Mouse (Mus musculus) intestine, embryonic 14.5 days (tissue): ENCODE data around the gene Tcf12. TPM values are rescaled to one million over a fixed set of nuclear protein-coding genes. Genes with fewer than 3 reads are reported as not detected.
A peak's percentile ranks its signal among the peaks of the same experiment; 100 is the strongest.

Source experiments
- ATAC-seq: fragments of 200-750 bp; cut with Nextera tagmentation; replicated peaks from 2 replicates; pipeline ENCODE4 v1.8.0; 2017; ENCODE audit warnings: low read depth, moderate number of reproducible peaks, moderate TSS enrichment, moderate library complexity; ENCODE audit not compliant: low FRiP score, low TSS enrichment
- DNase-seq: peaks from one replicate; pipeline ENCODE4 v3.0.0-alpha.2; 2018; ENCODE audit warnings: low spot score
- H3K27ac ChIP-seq: fragments of 300-500 bp; sonication (generic); 2 replicates; pipeline ENCODE4 v1.5.1; 2014; ENCODE audit warnings: low read depth, mild to moderate bottlenecking, control low read depth
- H3K27me3 ChIP-seq: fragments of 300-500 bp; sonication (generic); replicated peaks from 2 replicates; pipeline ENCODE4 v1.6.1; 2014; ENCODE audit warnings: low read length, control low read depth; ENCODE audit not compliant: control insufficient read depth, insufficient read depth
- H3K36me3 ChIP-seq: fragments of 300-500 bp; sonication (generic); 2 replicates; pipeline ENCODE4 v1.6.1; 2014; ENCODE audit warnings: low read length, control low read depth; ENCODE audit not compliant: control insufficient read depth, insufficient read depth
- H3K4me1 ChIP-seq: fragments of 300-500 bp; sonication (generic); replicated peaks from 2 replicates; pipeline ENCODE4 v1.6.1; 2014; ENCODE audit warnings: low read length, control low read depth, mixed read lengths; ENCODE audit not compliant: control insufficient read depth, insufficient read depth
- H3K4me2 ChIP-seq: fragments of 300-500 bp; sonication (generic); 2 replicates; pipeline ENCODE4 v1.6.1; 2014; ENCODE audit warnings: low read length
- H3K4me3 ChIP-seq: fragments of 300-500 bp; sonication (generic); 2 replicates; pipeline ENCODE4 v1.5.1; 2014; ENCODE audit warnings: low read depth, low read length, control low read depth, mixed read lengths
- H3K9ac ChIP-seq: fragments of 300-500 bp; sonication (generic); 2 replicates; pipeline ENCODE4 v1.6.1; 2014; ENCODE audit warnings: mild to moderate bottlenecking, low read length
- H3K9me3 ChIP-seq: fragments of 300-500 bp; sonication (generic); 2 replicates; pipeline ENCODE4 v1.6.1; 2016; ENCODE audit warnings: low read length, control low read depth; ENCODE audit not compliant: control insufficient read depth
- WGBS: fragments of 180-500 bp; shearing (Covaris S2); extraction: QIAGEN DNeasy Blood & Tissue Kit; methylation state at CpG from one replicate; pipeline ENCODE4 v1.1.7; 2014; 5-methylcytosine and 5-hydroxymethylcytosine counted together
- polyA plus RNA-seq: library from polyadenylated mRNA; unstranded; fragments of >200 nt; fragmentation: Nextera tagmentation; extraction: Ambion mirVana; gene quantifications from 2 replicates; pipeline ENCODE4 v1.2.1, GENCODE M21; 2014

Gene Tcf12
- polyA plus RNA-seq, 1 experiment from 2014 or later: 57.5 TPM

DNA sequence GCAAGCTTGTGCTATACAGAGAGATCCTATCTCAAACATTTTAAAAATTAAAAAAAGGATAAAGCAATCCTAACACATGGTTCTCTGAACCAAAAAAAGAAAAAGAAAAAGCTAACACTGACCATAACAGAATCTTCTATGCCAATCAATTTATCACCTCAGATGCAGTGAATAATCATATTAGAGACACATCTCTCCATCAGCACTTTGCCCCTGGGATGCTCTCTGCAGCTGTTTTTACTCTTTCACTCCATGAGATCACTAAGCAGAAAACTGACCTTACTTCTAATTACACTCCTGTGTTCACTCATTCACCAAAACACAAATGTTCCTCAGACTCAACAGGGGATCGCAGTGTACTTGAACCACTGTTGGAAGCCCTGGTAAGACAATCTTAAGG lies 128.8 kb downstream of the Tcf12 start:
- H3K27me3 ChIP-seq: no peaks in the 10 kb centered on the region
- DNase-seq (no peak), ATAC-seq (no peak)
- H3K4me1 ChIP-seq: no peaks in the 10 kb centered on the region
- H3K4me3 ChIP-seq: no peak overlapping the region
- no peak overlapping the region for H3K9ac ChIP-seq
- H3K36me3 ChIP-seq: no peaks in the 10 kb centered on the region
- no peaks in the 10 kb centered on the region for H3K9me3 ChIP-seq
- WGBS: 78% methylated on average over 1 of the region's 1 CpGs
- H3K4me2 ChIP-seq: no peak overlapping the region
- no peak overlapping the region for H3K27ac ChIP-seq

DNA sequence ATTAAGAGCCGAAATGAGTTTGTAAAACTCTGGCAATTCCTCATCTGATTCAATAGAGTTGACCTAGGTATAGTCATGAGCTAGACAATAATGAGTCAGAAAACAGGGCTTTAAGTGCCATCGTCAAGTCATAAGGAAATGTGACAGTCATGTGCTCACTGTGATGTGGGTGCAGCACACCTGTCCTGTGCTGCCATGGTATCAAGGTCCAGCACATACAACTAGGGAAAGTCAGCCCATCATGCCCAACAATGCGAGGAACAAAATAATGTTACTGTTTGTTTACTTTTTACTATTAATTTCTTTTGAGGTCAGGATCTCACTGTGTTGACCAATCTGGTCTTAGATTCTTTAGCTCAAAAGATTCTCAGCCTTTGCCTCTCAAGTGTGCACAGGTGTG lies 130.6 kb downstream of the Tcf12 start:
- DNase-seq (no peak), ATAC-seq (no peak)
- Histone ChIP-seq H3K9ac (no peak overlapping the region), H3K27ac (no peak overlapping the region), H3K9me3 (no peaks in the 10 kb centered on the region), H3K4me2 (no peak overlapping the region), H3K4me3 (no peak overlapping the region), H3K27me3 (no peaks in the 10 kb centered on the region), H3K36me3 (no peaks in the 10 kb centered on the region), H3K4me1 (no peaks in the 10 kb centered on the region)
- WGBS: 93% methylated on average over 3 of the region's 3 CpGs

DNA sequence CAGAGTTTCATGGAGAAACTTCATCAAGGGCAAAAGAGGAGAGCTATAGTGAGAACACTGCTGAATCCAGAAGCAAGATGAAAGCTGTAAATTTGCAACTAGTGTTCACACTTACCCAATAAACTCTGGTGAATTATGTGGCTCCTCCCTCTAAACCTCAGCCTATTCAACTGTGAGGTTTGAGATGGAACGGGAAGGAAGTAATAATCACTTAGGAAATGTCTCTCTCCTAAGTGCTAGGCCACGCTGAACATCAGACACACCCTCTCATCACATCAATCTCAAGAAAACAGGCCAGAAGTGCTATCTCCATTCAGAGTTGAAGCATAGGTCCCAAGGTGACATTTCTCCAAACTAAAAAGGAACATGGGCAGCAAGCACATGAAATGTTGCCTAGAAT lies 131.1 kb downstream of the Tcf12 start:
- no peak overlapping the region for H3K27ac ChIP-seq
- no peaks in the 10 kb centered on the region for H3K27me3 ChIP-seq
- H3K4me1 ChIP-seq: no peaks in the 10 kb centered on the region
- 59% methylated on average over 2 of the region's 2 CpGs for WGBS
- DNase-seq (no peak), ATAC-seq (no peak)
- H3K4me2 ChIP-seq: no peak overlapping the region
- H3K9ac ChIP-seq: no peak overlapping the region
- no peaks in the 10 kb centered on the region for H3K36me3 ChIP-seq
- H3K4me3 ChIP-seq: no peak overlapping the region
- H3K9me3 ChIP-seq: no peaks in the 10 kb centered on the region

DNA sequence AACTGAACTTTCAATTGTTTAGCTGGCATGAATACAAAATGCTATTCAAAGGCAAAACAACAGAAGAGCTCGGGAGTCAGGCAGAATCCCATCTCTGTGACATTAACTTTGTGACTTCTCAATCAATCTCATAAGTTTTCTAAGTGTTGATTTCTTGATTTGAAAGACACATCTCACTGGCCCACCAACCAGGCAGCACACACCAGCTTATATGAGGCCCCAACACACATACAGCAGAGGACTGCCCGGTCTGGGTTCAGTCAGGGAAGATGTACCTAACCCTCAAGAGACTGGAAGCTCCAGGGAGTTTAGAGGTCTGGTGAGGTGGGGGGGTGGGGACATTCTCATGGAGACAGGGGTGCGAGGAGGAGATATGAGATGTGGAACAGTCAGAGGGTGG lies 132.8 kb downstream of the Tcf12 start:
- Histone ChIP-seq H3K9ac (no peak overlapping the region), H3K4me3 (no peak overlapping the region), H3K4me2 (no peak overlapping the region), H3K27ac (no peak overlapping the region), H3K36me3 (no peaks in the 10 kb centered on the region), H3K27me3 (no peaks in the 10 kb centered on the region), H3K9me3 (no peaks in the 10 kb centered on the region), H3K4me1 (no peaks in the 10 kb centered on the region; the same call in 1 of the 2 replicates)
- DNase-seq (no peak), ATAC-seq (no peak)
- 82% methylated on average over 3 of the region's 3 CpGs for WGBS

DNA sequence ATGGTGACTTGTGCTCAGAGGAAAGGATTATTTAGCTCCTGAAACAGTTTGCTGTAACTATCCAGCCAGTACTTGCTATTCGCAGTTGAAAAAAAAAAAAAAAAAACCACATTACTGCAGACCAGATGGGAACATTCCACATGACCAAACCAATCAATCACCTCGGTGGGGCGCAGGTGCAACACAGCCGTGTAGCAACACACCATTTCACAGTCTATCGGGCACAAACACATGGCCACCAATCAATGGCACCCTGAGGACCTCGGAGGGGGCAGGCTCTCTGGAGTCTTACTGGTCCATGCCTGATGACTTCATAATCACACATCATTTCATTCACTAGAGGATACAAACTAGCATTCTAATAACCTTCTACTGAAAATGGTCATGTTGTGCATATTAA lies 135.6 kb downstream of the Tcf12 start:
- ATAC-seq: no peak

DNA sequence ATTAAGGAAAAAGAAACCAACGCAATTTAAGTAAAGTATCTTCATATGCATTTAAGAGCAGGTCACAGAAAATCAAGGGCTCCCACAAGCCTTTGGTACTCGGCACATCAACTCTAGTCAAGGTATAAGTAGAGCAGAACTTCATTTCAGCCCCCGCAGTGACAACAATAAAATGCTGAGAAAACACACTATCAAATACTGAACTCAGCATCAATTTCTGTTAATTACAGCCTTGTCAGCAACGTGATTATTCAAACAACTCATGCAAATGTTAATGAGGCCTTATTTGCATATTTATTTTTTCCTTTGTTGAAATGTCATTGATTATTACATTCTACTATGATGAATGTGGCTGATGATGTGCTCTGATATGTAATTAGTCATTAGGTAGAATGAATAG lies 136.5 kb downstream of the Tcf12 start:
- no peak for ATAC-seq
- H3K36me3 ChIP-seq: no peaks in the 10 kb centered on the region
- no peaks in the 10 kb centered on the region; the same call in 1 of the 2 replicates for H3K4me1 ChIP-seq
- H3K4me3 ChIP-seq: no peak overlapping the region
- no peaks in the 10 kb centered on the region for H3K27me3 ChIP-seq
- DNase-seq: no peak
- H3K9me3 ChIP-seq: no peaks in the 10 kb centered on the region
- H3K4me2 ChIP-seq: no peak overlapping the region
- H3K9ac ChIP-seq: no peak overlapping the region
- 74% methylated on average over 4 of the region's 4 CpGs for WGBS
- no peak overlapping the region for H3K27ac ChIP-seq

More for the DNA sequence above, 135.6 kb downstream of the Tcf12 start:
- 42% methylated on average over 6 of the region's 6 CpGs for WGBS
- no peaks in the 10 kb centered on the region; the same call in 1 of the 2 replicates for H3K4me1 ChIP-seq
- H3K9me3 ChIP-seq: no peaks in the 10 kb centered on the region
- H3K9ac ChIP-seq: no peak overlapping the region
- H3K4me2 ChIP-seq: no peak overlapping the region
- H3K27me3 ChIP-seq: no peaks in the 10 kb centered on the region
- H3K36me3 ChIP-seq: no peaks in the 10 kb centered on the region
- H3K27ac ChIP-seq: no peak overlapping the region
- peak; percentile 56 for DNase-seq
- H3K4me3 ChIP-seq: no peak overlapping the region

DNA sequence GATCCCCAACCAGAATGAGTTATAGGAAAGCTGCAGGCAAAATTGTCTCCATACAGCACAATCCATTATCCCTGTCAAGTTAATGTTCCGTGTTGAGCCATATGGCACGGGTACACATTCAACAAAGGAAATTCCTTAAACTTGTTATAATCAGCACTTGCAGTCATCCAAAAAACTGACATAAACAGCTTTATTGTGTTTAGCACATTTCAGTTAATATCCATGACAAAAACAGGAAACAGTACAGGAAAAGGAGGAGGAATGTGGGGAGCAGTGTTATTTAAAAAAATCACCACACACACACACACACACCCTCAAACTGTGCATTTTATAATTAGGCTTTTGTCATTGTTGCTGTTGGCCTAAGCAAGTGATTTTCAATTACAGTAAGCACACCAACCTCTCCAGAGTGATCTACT lies 137.1 kb downstream of the Tcf12 start:
- DNase-seq (no peak), ATAC-seq (no peak)
- Histone ChIP-seq H3K9ac (no peak overlapping the region), H3K27ac (no peak overlapping the region), H3K4me3 (no peak overlapping the region), H3K4me2 (no peak overlapping the region), H3K9me3 (no peaks in the 10 kb centered on the region), H3K4me1 (no peaks in the 10 kb centered on the region; the same call in 1 of the 2 replicates), H3K27me3 (no peaks in the 10 kb centered on the region), H3K36me3 (no peaks in the 10 kb centered on the region)
- 18% methylated on average over 2 of the region's 2 CpGs for whole genome bisulfite sequencing

DNA sequence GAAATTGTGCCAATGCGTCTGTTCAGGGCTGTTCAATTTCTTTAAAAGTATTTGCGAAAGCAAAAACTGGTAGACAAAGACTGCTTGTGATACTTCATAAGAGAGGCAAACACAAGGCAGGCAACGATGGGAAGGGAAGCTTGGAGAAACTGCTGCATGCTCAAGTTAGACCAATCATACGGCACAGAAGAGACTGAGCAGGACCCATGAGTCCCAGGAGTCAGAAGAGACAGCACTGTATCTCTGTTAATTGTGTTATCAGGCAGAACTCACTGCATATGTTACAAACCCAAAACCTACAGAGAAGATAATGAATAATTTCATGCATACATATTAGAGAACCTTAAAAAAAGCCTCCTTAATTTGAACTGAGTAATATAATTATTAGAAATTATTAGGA lies 147.6 kb downstream of the Tcf12 start:
- no peaks in the 10 kb centered on the region for H3K36me3 ChIP-seq
- H3K27ac ChIP-seq: no peak overlapping the region
- no peaks in the 10 kb centered on the region for H3K27me3 ChIP-seq
- no peaks in the 10 kb centered on the region for H3K4me1 ChIP-seq
- no peak overlapping the region for H3K4me2 ChIP-seq
- 83% methylated on average over 4 of the region's 4 CpGs for WGBS
- no peaks in the 10 kb centered on the region for H3K9me3 ChIP-seq
- H3K4me3 ChIP-seq: no peak overlapping the region
- ATAC-seq (no peak), DNase-seq (no peak)
- H3K9ac ChIP-seq: no peak overlapping the region

DNA sequence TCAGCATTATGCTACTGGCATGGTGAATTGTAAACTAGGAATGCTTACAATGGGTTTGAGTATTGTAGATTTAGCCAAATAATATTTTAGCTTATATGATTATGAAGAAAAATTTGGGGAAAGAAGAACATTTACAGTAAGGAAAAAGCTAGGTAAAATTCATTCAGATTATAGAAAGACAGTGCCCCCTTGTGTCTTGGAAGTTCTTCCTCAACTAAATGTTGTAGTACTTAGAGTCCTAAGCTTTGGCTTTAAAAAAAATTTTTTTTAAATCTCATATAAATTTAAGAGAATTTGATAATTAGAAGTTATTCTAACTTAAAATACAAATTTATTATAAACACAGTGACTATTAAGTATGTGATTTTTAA lies 151.7 kb downstream of the Tcf12 start:
- Histone ChIP-seq H3K4me2 (no peak overlapping the region), H3K27ac (no peak overlapping the region), H3K27me3 (no peaks in the 10 kb centered on the region), H3K9me3 (no peaks in the 10 kb centered on the region), H3K4me1 (no peaks in the 10 kb centered on the region), H3K9ac (no peak overlapping the region), H3K36me3 (no peaks in the 10 kb centered on the region), H3K4me3 (no peak overlapping the region)
- no peak for ATAC-seq
- DNase-seq: no peak
